Mouse (Mus musculus) lung, embryonic 15.5 days (tissue): ENCODE results near the gene Spock1. TPM values are rescaled to one million over a fixed set of nuclear protein-coding genes. Genes with fewer than 3 reads are reported as not detected.

ENCODE experiments used
- ATAC-seq: fragments of 200-750 bp; cut with Nextera tagmentation; 2 replicates; pipeline ENCODE4 v1.8.0; 2017; ENCODE audit warnings: moderate number of reproducible peaks, borderline replicate concordance; ENCODE audit not compliant: low FRiP score, low TSS enrichment; ENCODE audit errors: extremely low read depth
- H3K27ac ChIP-seq: fragments of 300-500 bp; sonication (generic); 2 replicates; pipeline ENCODE4 v1.5.1; 2015; ENCODE audit warnings: moderate library complexity, mild to moderate bottlenecking, inconsistent platforms
- H3K27me3 ChIP-seq: fragments of 300-500 bp; sonication (generic); 2 replicates; pipeline ENCODE4 v1.6.1; 2015; ENCODE audit warnings: inconsistent platforms
- H3K36me3 ChIP-seq: fragments of 300-500 bp; sonication (generic); 2 replicates; pipeline ENCODE4 v1.6.1; 2015; ENCODE audit warnings: inconsistent platforms
- H3K4me1 ChIP-seq: fragments of 300-500 bp; sonication (generic); 2 replicates; pipeline ENCODE4 v1.6.1; 2015; ENCODE audit warnings: inconsistent platforms
- H3K4me2 ChIP-seq: fragments of 300-500 bp; sonication (generic); 2 replicates; pipeline ENCODE4 v1.6.1; 2015; ENCODE audit warnings: inconsistent platforms, mild to moderate bottlenecking, moderate library complexity
- H3K4me3 ChIP-seq: fragments of 300-500 bp; sonication (generic); 2 replicates; pipeline ENCODE4 v1.5.1; 2015; ENCODE audit warnings: mild to moderate bottlenecking, inconsistent platforms
- H3K9ac ChIP-seq: fragments of 300-500 bp; sonication (generic); 2 replicates; pipeline ENCODE4 v1.6.1; 2015; ENCODE audit warnings: inconsistent platforms
- H3K9me3 ChIP-seq: fragments of 300-500 bp; sonication (generic); 2 replicates; pipeline ENCODE4 v1.6.1; 2016; ENCODE audit warnings: inconsistent platforms
- WGBS: fragments of 180-500 bp; shearing (Covaris S2); methylation state at CpG from one replicate; pipeline ENCODE4 v1.1.7; 2015; 5-methylcytosine and 5-hydroxymethylcytosine counted together
- polyA plus RNA-seq: library from polyadenylated mRNA; unstranded; fragments of >200 nt; fragmentation: Nextera tagmentation; extraction: Ambion mirVana; gene quantifications from 2 replicates; pipeline ENCODE4 v1.2.1, GENCODE M21; 2015

Gene Spock1
- polyA plus RNA-seq, 1 experiment from 2014 or later = 0.32 TPM

GRCm38 (mm10) chr13:57671919-57672318 lies 236.2 kb downstream of the Spock1 start:
- no peak for ATAC-seq
- 78% methylated on average over 9 of the region's 9 CpGs for WGBS
- H3K9ac ChIP-seq = no peak overlapping the region
- no peak overlapping the region for H3K4me2 ChIP-seq
- no peaks in the 10 kb centered on the region for H3K27me3 ChIP-seq
- H3K9me3 ChIP-seq = no peaks in the 10 kb centered on the region
- H3K36me3 ChIP-seq = no peaks in the 10 kb centered on the region
- no peak overlapping the region for H3K4me3 ChIP-seq
- no peak overlapping the region for H3K27ac ChIP-seq
- H3K4me1 ChIP-seq = no peaks in the 10 kb centered on the region

DNA sequence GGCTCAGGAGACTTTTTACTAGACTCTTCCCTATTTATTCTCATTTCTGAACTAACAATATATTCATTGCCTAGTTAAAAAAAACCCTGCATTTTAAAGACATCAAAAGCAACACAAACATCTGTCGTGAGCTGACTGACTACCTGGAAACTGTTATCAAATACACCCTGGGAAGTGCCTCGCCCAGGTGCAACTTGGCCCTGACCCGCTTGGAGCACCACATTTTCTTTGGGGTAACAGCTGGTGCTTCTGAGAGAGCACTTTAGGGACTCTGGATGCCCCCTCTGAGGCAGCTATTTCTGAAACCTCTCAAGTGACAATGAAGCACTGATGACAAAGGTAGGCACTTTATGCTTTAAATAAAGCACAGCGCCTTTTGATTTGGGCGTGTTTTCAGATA lies 236.8 kb downstream of the Spock1 start:
- Histone ChIP-seq H3K9me3 (no peaks in the 10 kb centered on the region), H3K9ac (no peak overlapping the region), H3K4me1 (no peaks in the 10 kb centered on the region), H3K36me3 (no peaks in the 10 kb centered on the region), H3K4me2 (no peak overlapping the region), H3K27me3 (no peaks in the 10 kb centered on the region), H3K4me3 (no peak overlapping the region), H3K27ac (no peak overlapping the region)
- no peak for ATAC-seq
- 67% methylated on average over 5 of the region's 5 CpGs for WGBS

DNA sequence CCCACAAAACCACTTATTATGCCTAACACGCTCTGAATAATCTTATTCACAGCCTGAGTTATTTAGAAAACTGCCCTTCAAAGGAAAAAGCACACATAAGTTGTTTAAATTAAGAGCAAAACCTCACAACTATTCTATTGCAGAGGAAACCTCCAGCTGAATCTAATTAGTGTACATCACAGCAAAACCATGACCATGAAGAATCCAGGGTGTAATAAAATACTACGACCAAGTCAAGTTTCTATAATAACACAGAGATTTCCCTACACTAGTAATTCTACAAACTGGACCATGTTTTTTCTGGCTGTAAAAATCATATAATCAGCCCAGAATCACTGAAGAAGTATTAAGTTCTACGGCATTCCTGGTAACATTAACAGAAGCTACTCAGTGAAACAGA lies 240.5 kb downstream of the Spock1 start:
- H3K4me2 ChIP-seq = no peak overlapping the region
- no peak overlapping the region for H3K9ac ChIP-seq
- H3K27me3 ChIP-seq = no peaks in the 10 kb centered on the region
- no peaks in the 10 kb centered on the region for H3K36me3 ChIP-seq
- no peaks in the 10 kb centered on the region for H3K9me3 ChIP-seq
- no peak overlapping the region for H3K4me3 ChIP-seq
- ATAC-seq = no peak
- WGBS = 75% methylated on average over 3 of the region's 3 CpGs
- H3K4me1 ChIP-seq = no peaks in the 10 kb centered on the region
- H3K27ac ChIP-seq = no peak overlapping the region

- H3K4me1 ChIP-seq = no peaks in the 10 kb centered on the region
- H3K4me3 ChIP-seq = no peak overlapping the region
- H3K4me2 ChIP-seq = no peak overlapping the region
- no peak overlapping the region for H3K9ac ChIP-seq
- no peak for ATAC-seq
- no peaks in the 10 kb centered on the region for H3K36me3 ChIP-seq
- H3K27ac ChIP-seq = no peak overlapping the region
- H3K9me3 ChIP-seq = no peaks in the 10 kb centered on the region
- H3K27me3 ChIP-seq = no peaks in the 10 kb centered on the region
- WGBS = 51% methylated on average over 9 of the region's 9 CpGs
Measured at GRCm38 (mm10) chr13:57666173-57666842, 241.8 kb downstream of the Spock1 start.

DNA sequence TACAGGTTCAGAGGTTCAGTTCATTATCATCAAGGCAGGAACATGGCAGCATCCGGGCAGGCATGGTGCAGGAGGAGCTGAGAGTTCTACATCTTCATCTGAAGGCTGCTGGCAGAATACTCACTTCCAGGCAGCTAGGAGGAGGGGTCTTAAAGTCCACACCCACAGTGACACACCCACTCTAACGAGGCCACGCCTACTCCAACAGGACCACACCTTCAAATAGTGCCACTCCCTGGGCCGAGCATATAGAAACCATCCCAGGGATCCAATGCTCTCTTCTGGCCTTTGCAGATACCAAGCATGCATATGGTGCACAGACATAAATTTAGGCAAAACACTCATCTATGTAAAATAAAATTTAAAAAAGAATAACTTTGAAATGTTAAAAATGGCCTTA lies 245.6 kb downstream of the Spock1 start:
- Histone ChIP-seq H3K36me3 (no peaks in the 10 kb centered on the region), H3K4me1 (no peaks in the 10 kb centered on the region), H3K4me2 (no peak overlapping the region), H3K4me3 (no peak overlapping the region), H3K9ac (no peak overlapping the region), H3K27me3 (no peaks in the 10 kb centered on the region), H3K9me3 (no peaks in the 10 kb centered on the region), H3K27ac (no peak overlapping the region)
- 67% methylated on average over 4 of the region's 4 CpGs for WGBS
- no peak for ATAC-seq

GRCm38 (mm10) chr13:57660523-57660922 lies 247.6 kb downstream of the Spock1 start:
- Histone ChIP-seq H3K4me3 (no peak overlapping the region), H3K4me2 (no peak overlapping the region), H3K27ac (no peak overlapping the region), H3K4me1 (no peaks in the 10 kb centered on the region), H3K9me3 (no peaks in the 10 kb centered on the region), H3K9ac (no peak overlapping the region), H3K36me3 (no peaks in the 10 kb centered on the region), H3K27me3 (no peaks in the 10 kb centered on the region)
- WGBS = 67% methylated on average over 2 of the region's 2 CpGs
- no peak for ATAC-seq

DNA sequence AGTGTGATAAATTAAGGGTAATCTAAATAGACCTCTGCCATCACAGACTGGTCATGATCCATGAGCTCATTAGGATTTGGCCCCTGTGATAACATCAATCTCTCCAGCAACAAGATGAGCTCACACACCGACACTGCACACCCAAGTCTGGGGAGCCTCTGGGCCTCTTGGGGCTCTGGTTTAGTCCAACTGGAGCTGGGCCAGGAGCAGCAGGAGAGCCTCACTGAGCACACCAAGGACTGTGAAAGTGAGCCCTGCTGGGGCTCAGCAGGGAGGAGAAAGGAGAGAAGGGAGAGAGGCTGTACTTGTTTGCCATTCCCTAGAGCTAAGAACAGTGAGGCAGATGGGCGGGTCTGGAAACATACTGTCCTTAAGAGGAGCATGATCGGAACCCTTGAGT lies 248.3 kb downstream of the Spock1 start:
- 65% methylated on average over 3 of the region's 3 CpGs for WGBS
- Histone ChIP-seq H3K9ac (no peak overlapping the region), H3K36me3 (no peaks in the 10 kb centered on the region), H3K4me1 (no peaks in the 10 kb centered on the region), H3K4me2 (no peak overlapping the region), H3K4me3 (no peak overlapping the region), H3K9me3 (no peaks in the 10 kb centered on the region), H3K27ac (no peak overlapping the region), H3K27me3 (no peaks in the 10 kb centered on the region)
- ATAC-seq = no peak

GRCm38 (mm10) chr13:57656606-57657005 lies 251.5 kb downstream of the Spock1 start:
- Histone ChIP-seq H3K27me3 (no peaks in the 10 kb centered on the region), H3K4me2 (no peak overlapping the region), H3K9me3 (no peaks in the 10 kb centered on the region), H3K4me3 (no peak overlapping the region), H3K27ac (no peak overlapping the region), H3K36me3 (no peaks in the 10 kb centered on the region), H3K4me1 (no peaks in the 10 kb centered on the region), H3K9ac (no peak overlapping the region)
- WGBS = 55% methylated on average over 8 of the region's 8 CpGs
- no peak for ATAC-seq

- H3K27me3 ChIP-seq = no peaks in the 10 kb centered on the region
- WGBS = 81% methylated on average over 7 of the region's 7 CpGs
- H3K9ac ChIP-seq = no peak overlapping the region
- H3K9me3 ChIP-seq = no peaks in the 10 kb centered on the region
- H3K27ac ChIP-seq = no peak overlapping the region
- no peak for ATAC-seq
- no peak overlapping the region for H3K4me2 ChIP-seq
- no peaks in the 10 kb centered on the region for H3K36me3 ChIP-seq
- no peak overlapping the region for H3K4me3 ChIP-seq
- H3K4me1 ChIP-seq = no peaks in the 10 kb centered on the region
Measured at GRCm38 (mm10) chr13:57654362-57654761, 253.8 kb downstream of the Spock1 start.

GRCm38 (mm10) chr13:57651236-57651635 lies 256.9 kb downstream of the Spock1 start:
- Histone ChIP-seq H3K4me3 (no peak overlapping the region), H3K9me3 (no peaks in the 10 kb centered on the region), H3K4me2 (no peak overlapping the region), H3K27ac (no peak overlapping the region), H3K36me3 (no peaks in the 10 kb centered on the region), H3K4me1 (no peaks in the 10 kb centered on the region), H3K9ac (no peak overlapping the region), H3K27me3 (no peaks in the 10 kb centered on the region)
- WGBS = 74% methylated on average over 4 of the region's 4 CpGs
- ATAC-seq = no peak

DNA sequence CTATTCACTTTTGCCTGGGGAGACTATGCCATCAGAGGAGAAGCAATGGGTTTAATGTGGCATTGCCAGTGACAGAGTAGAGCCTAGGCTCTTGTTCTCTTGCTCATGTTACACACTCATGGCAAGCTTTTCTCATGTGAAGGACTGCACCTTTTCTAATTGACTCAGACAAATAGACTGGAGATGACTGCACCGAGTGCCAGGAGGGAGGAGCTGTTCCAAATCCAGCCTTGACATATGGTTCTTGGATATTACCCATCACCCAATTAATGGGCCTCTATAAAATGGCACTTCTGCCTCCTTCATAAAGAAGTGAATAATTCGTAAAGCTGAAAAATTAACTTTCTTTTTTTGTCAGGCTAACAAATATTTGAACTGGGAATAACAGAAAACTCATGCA lies 259.3 kb downstream of the Spock1 start:
- WGBS = 48% methylated on average over 2 of the region's 2 CpGs
- H3K4me1 ChIP-seq = no peaks in the 10 kb centered on the region
- no peaks in the 10 kb centered on the region for H3K27me3 ChIP-seq
- no peak overlapping the region for H3K4me3 ChIP-seq
- no peak for ATAC-seq
- H3K9ac ChIP-seq = no peak overlapping the region
- no peaks in the 10 kb centered on the region for H3K9me3 ChIP-seq
- H3K27ac ChIP-seq = no peak overlapping the region
- no peaks in the 10 kb centered on the region for H3K36me3 ChIP-seq
- no peak overlapping the region for H3K4me2 ChIP-seq

GRCm38 (mm10) chr13:57647456-57647855 lies 260.7 kb downstream of the Spock1 start:
- Histone ChIP-seq H3K9ac (no peak overlapping the region), H3K4me1 (no peaks in the 10 kb centered on the region), H3K36me3 (no peaks in the 10 kb centered on the region), H3K4me3 (no peak overlapping the region), H3K27ac (no peak overlapping the region), H3K4me2 (no peak overlapping the region), H3K9me3 (no peaks in the 10 kb centered on the region), H3K27me3 (no peaks in the 10 kb centered on the region)
- 60% methylated on average over 4 of the region's 4 CpGs for WGBS
- ATAC-seq = no peak

GRCm38 (mm10) chr13:57643036-57643435 lies 265.1 kb downstream of the Spock1 start:
- 71% methylated on average over 12 of the region's 12 CpGs for WGBS
- Histone ChIP-seq H3K36me3 (no peaks in the 10 kb centered on the region), H3K27me3 (no peaks in the 10 kb centered on the region), H3K9ac (no peak overlapping the region), H3K4me1 (no peaks in the 10 kb centered on the region), H3K27ac (no peak overlapping the region), H3K4me3 (no peak overlapping the region), H3K9me3 (no peaks in the 10 kb centered on the region), H3K4me2 (no peak overlapping the region)
- no peak for ATAC-seq
